Mouse (Mus musculus) small intestine, adult 2 months (tissue): Measurements from ENCODE around the gene Slc25a40.

Source experiments
- CTCF ChIP-seq: fragments of 200-500 bp; IDR thresholded peaks from 2 replicates; pipeline ENCODE4 v1.5.1; 2012; ENCODE audit warnings: low read depth, mild to moderate bottlenecking, control low read depth, inconsistent platforms, low read length, moderate library complexity, mixed read lengths; ENCODE audit not compliant: insufficient replicate concordance, insufficient read length; ENCODE audit errors: extremely low read depth
- POLR2A ChIP-seq: fragments of 200-500 bp; IDR thresholded peaks from 2 replicates; pipeline ENCODE4 v1.6.1; 2012; ENCODE audit warnings: low read depth, mild to moderate bottlenecking, control low read depth, inconsistent platforms, low read length, moderate library complexity

DNA sequence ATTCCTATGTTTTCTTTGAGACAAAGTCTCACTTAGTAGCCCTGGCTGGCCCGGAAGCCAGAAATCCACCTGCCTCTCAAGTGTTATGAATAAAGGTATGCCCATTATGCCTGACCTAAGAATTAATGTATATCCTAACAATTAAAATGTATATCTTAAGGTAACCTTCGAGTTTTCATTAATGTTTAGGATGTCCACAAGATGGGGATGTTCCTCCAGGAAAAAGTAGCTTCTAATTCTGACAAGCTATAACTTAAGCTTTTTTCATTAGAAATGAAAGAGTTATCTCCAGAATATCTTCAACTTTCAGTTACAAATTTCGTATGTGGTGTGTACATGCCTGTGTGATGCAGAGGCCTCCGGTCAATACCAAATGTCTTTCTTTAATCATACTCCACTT lies 13.9 kb upstream of the Slc25a40 start:
- no peak for TF ChIP-seq CTCF
- no peak for TF ChIP-seq POLR2A
